Mouse (Mus musculus): ENCODE data around the gene Helq. TPM values are rescaled to one million over a fixed set of nuclear protein-coding genes. Genes with fewer than 3 reads are reported as not detected.

Gene Helq
- total RNA-seq, 4 experiments from 2014 or later: 13.2 to 22.4 (median 19.5) TPM

Other genes with a start within 250 kb of the Helq start
- not detected for gene Plac8, start 226.4 kb downstream of the Helq start, total RNA-seq (2022)
- gene Coq2, start 123.5 kb downstream of the Helq start, total RNA-seq (2022): 10 to 100 TPM; 77.6 to 88.5 (median 82.3) TPM
- gene Hpse, start 78.9 kb downstream of the Helq start, total RNA-seq (2022): 1 to 10 TPM in 1 of 4 experiments, under 1 TPM in 3; 0.33 to 1.3 (median 0.88) TPM
- gene Mrps18c, start within 50 bp of the Helq start, total RNA-seq (2022): 10 to 100 TPM; 58.2 to 74.5 (median 66.7) TPM
- 10 to 100 TPM in 1 of 4 experiments, 1 to 10 TPM in 3; 7.0 to 11.1 (median 8.9) TPM for gene Abraxas1, start 22.4 kb upstream of the Helq start, total RNA-seq (2022)
- 1 to 10 TPM; 2.8 to 4.0 (median 4.0) TPM for gene Gpat3, start 47.1 kb upstream of the Helq start, total RNA-seq (2022)

Measured in layer of hippocampus, adult 8-10 months (tissue).